Mouse (Mus musculus) small intestine, adult 2 months (tissue): ENCODE measurements around the gene Zfp319.

Experiments
- CTCF ChIP-seq: fragments of 200-500 bp; IDR thresholded peaks from 2 replicates; pipeline ENCODE4 v1.5.1; 2012; ENCODE audit warnings: low read depth, mild to moderate bottlenecking, control low read depth, inconsistent platforms, low read length, moderate library complexity, mixed read lengths; ENCODE audit not compliant: insufficient replicate concordance, insufficient read length; ENCODE audit errors: extremely low read depth
- POLR2A ChIP-seq: fragments of 200-500 bp; IDR thresholded peaks from 2 replicates; pipeline ENCODE4 v1.6.1; 2012; ENCODE audit warnings: low read depth, mild to moderate bottlenecking, control low read depth, inconsistent platforms, low read length, moderate library complexity

DNA sequence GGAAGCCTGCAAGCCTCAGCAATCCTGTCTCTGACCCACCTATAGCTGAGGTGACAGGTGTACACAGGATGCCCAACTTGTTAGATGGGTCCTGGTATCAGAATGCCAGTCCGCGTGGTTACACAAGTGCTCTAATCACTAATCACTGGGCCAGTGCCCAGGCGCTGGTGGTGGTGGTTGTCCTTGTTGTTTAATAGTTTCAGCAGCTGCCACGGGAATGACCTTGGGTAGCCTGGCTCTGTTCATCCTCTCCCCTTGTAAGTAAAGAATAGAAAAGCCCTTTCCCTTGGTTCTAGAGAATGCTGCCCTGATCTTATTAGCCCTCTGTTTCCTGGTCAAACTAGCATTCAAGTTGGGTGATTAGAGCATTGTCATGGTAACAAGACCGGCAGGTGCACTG, 10.0 kb upstream of the Zfp319 start:
- TF ChIP-seq CTCF (no peak), POLR2A (no peak)
